Mouse (Mus musculus) limb, embryonic 12.5 days (tissue): ENCODE data around the gene Tpt1. TPM values are rescaled to one million over a fixed set of nuclear protein-coding genes. Genes with fewer than 3 reads are reported as not detected.
A peak's percentile ranks its signal among the peaks of the same experiment; 100 is the strongest.

Experiments
- ATAC-seq: fragments of 200-750 bp; cut with Nextera tagmentation; 2 replicates; pipeline ENCODE4 v1.8.0; 2017; ENCODE audit warnings: low read depth, moderate TSS enrichment; ENCODE audit not compliant: insufficient number of reproducible peaks, insufficient read depth, low FRiP score, low TSS enrichment
- H3K27ac ChIP-seq: fragments of 300-500 bp; sonication (generic); 2 replicates; pipeline ENCODE4 v1.5.1; 2016; ENCODE audit warnings: mild to moderate bottlenecking, moderate library complexity
- H3K27me3 ChIP-seq: fragments of 300-500 bp; sonication (generic); 2 replicates; pipeline ENCODE4 v1.6.1; 2016; ENCODE audit warnings: mild to moderate bottlenecking, moderate library complexity
- H3K36me3 ChIP-seq: fragments of 300-500 bp; sonication (generic); 2 replicates; pipeline ENCODE4 v1.6.1; 2016; ENCODE audit warnings: mild to moderate bottlenecking, moderate library complexity
- H3K4me1 ChIP-seq: fragments of 300-500 bp; sonication (generic); replicated peaks from 2 replicates; pipeline ENCODE4 v1.6.1; 2016
- H3K4me2 ChIP-seq: fragments of 300-500 bp; sonication (generic); 2 replicates; pipeline ENCODE4 v1.6.1; 2016; ENCODE audit warnings: mild to moderate bottlenecking, moderate library complexity
- H3K4me3 ChIP-seq: fragments of 300-500 bp; sonication (generic); replicated peaks from 2 replicates; pipeline ENCODE4 v1.5.1; 2016; ENCODE audit warnings: mild to moderate bottlenecking
- H3K9ac ChIP-seq: fragments of 300-500 bp; sonication (generic); replicated peaks from 2 replicates; pipeline ENCODE4 v1.6.1; 2016; ENCODE audit warnings: mild to moderate bottlenecking, moderate library complexity
- H3K9me3 ChIP-seq: fragments of 300-500 bp; sonication (generic); 2 replicates; pipeline ENCODE4 v1.6.1; 2016; ENCODE audit warnings: mild to moderate bottlenecking, moderate library complexity
- WGBS: fragments of 180-500 bp; shearing (Covaris S2); methylation state at CpG from one replicate; pipeline ENCODE4 v1.1.7; 2016; 5-methylcytosine and 5-hydroxymethylcytosine counted together
- polyA plus RNA-seq: library from polyadenylated mRNA; unstranded; fragments of >200 nt; fragmentation: Nextera tagmentation; extraction: Ambion mirVana; gene quantifications from 2 replicates; pipeline ENCODE4 v1.2.1, GENCODE M21; 2016

Gene Tpt1
- 994 and 1,047 TPM in 2 replicates for polyA plus RNA-seq

- peak within 1 kb of the TSS; percentile 94 for H3K9ac ChIP-seq
- H3K36me3 ChIP-seq, result peaks cover 36% of the 10 kb centered on the region
- peak within 1 kb of the TSS; percentile 65 for H3K4me2 ChIP-seq
- H3K9me3 ChIP-seq, result no peaks in the 10 kb centered on the region
- no peaks in the 10 kb centered on the region for H3K27me3 ChIP-seq
- H3K4me1 ChIP-seq, result peaks cover 13% of the 10 kb centered on the region
- under 1% methylated on average over 102 of the region's 108 CpGs for WGBS
- ATAC-seq, result peak; percentile 94
- peak within 1 kb of the TSS; percentile 98 for H3K27ac ChIP-seq
- peak within 1 kb of the TSS; percentile 90 for H3K4me3 ChIP-seq
Observed at GRCm38 (mm10) chr14:75844867-75845697, at the start of gene Tpt1. Tpt1 (plus strand) TSS chr14:75845093.

- Histone ChIP-seq H3K36me3 (no peaks in the 10 kb centered on the region), H3K9me3 (no peaks in the 10 kb centered on the region), H3K27me3 (no peaks in the 10 kb centered on the region), H3K9ac (no peak overlapping the region), H3K4me1 (peaks cover 6% of the 10 kb centered on the region; the same call in 1 of the 2 replicates), H3K27ac (no peak overlapping the region), H3K4me2 (no peak overlapping the region), H3K4me3 (no peak overlapping the region)
- no peak for ATAC-seq
- WGBS, result 90% methylated on average over 4 of the region's 4 CpGs
Observed at GRCm38 (mm10) chr14:75795918-75796317, 49.0 kb upstream of the Tpt1 start.

GRCm38 (mm10) chr14:75797769-75798386, 47.0 kb upstream of the Tpt1 start:
- 27% methylated on average over 5 of the region's 5 CpGs for WGBS

GRCm38 (mm10) chr14:75807800-75808199, 37.1 kb upstream of the Tpt1 start:
- H3K9ac ChIP-seq, result no peak overlapping the region
- 0 out of 2 replicates have a peak, but pooled peaks cover 4% of the 10 kb centered on the region for H3K27me3 ChIP-seq
- no peaks in the 10 kb centered on the region for H3K36me3 ChIP-seq
- H3K27ac ChIP-seq, result no peak overlapping the region
- H3K4me1 ChIP-seq, result no peaks in the 10 kb centered on the region
- H3K9me3 ChIP-seq, result no peaks in the 10 kb centered on the region
- 75% methylated on average over 8 of the region's 8 CpGs for WGBS
- H3K4me3 ChIP-seq, result no peak overlapping the region
- H3K4me2 ChIP-seq, result no peak overlapping the region
- ATAC-seq, result no peak

More at GRCm38 (mm10) chr14:75797769-75798386, 47.0 kb upstream of the Tpt1 start:
- H3K36me3 ChIP-seq, result no peaks in the 10 kb centered on the region
- H3K9ac ChIP-seq, result no peak overlapping the region
- H3K9me3 ChIP-seq, result no peaks in the 10 kb centered on the region
- H3K4me3 ChIP-seq, result no peak overlapping the region
- H3K27ac ChIP-seq, result no peak overlapping the region
- H3K27me3 ChIP-seq, result no peaks in the 10 kb centered on the region
- H3K4me1 ChIP-seq, result peaks cover 6% of the 10 kb centered on the region; the same call in 1 of the 2 replicates
- no peak overlapping the region for H3K4me2 ChIP-seq
- ATAC-seq, result no peak

GRCm38 (mm10) chr14:75809931-75810330, 35.0 kb upstream of the Tpt1 start:
- Histone ChIP-seq H3K4me2 (no peak overlapping the region), H3K36me3 (no peaks in the 10 kb centered on the region), H3K27ac (no peak overlapping the region), H3K9ac (no peak overlapping the region), H3K4me3 (no peak overlapping the region), H3K27me3 (0 out of 2 replicates have a peak, but pooled peaks cover 4% of the 10 kb centered on the region), H3K4me1 (no peaks in the 10 kb centered on the region), H3K9me3 (no peaks in the 10 kb centered on the region)
- whole genome bisulfite sequencing, result 58% methylated on average over 6 of the region's 6 CpGs
- ATAC-seq, result no peak

GRCm38 (mm10) chr14:75818528-75818927, 26.4 kb upstream of the Tpt1 start:
- ATAC-seq, result no peak
- Histone ChIP-seq H3K27ac (no peak overlapping the region), H3K27me3 (no peaks in the 10 kb centered on the region), H3K36me3 (no peaks in the 10 kb centered on the region), H3K9me3 (no peaks in the 10 kb centered on the region), H3K4me3 (no peak overlapping the region), H3K4me2 (no peak overlapping the region), H3K9ac (no peak overlapping the region), H3K4me1 (no peaks in the 10 kb centered on the region)
- WGBS, result 84% methylated on average over 2 of the region's 2 CpGs

- Histone ChIP-seq H3K9ac (no peak overlapping the region), H3K9me3 (no peaks in the 10 kb centered on the region), H3K4me2 (no peak overlapping the region), H3K36me3 (no peaks in the 10 kb centered on the region), H3K27me3 (no peaks in the 10 kb centered on the region), H3K4me1 (no peaks in the 10 kb centered on the region), H3K4me3 (no peak overlapping the region), H3K27ac (no peak overlapping the region)
- ATAC-seq, result no peak
- WGBS, result 91% methylated on average over 2 of the region's 2 CpGs
Observed at GRCm38 (mm10) chr14:75819341-75819740, 25.6 kb upstream of the Tpt1 start.

- WGBS, result 75% methylated on average over 5 of the region's 5 CpGs
- no peak for ATAC-seq
- H3K4me2 ChIP-seq, result no peak overlapping the region
- H3K4me3 ChIP-seq, result no peak overlapping the region
- no peak overlapping the region for H3K27ac ChIP-seq
- no peak overlapping the region for H3K9ac ChIP-seq
- no peaks in the 10 kb centered on the region for H3K9me3 ChIP-seq
- H3K4me1 ChIP-seq, result no peaks in the 10 kb centered on the region
- no peaks in the 10 kb centered on the region for H3K36me3 ChIP-seq
- H3K27me3 ChIP-seq, result no peaks in the 10 kb centered on the region
Observed at GRCm38 (mm10) chr14:75820007-75820406, 24.9 kb upstream of the Tpt1 start.

- Histone ChIP-seq H3K4me1 (peaks cover 17% of the 10 kb centered on the region), H3K4me2 (no peak overlapping the region), H3K9ac (no peak overlapping the region), H3K9me3 (no peaks in the 10 kb centered on the region), H3K4me3 (no peak overlapping the region), H3K27me3 (peaks cover 7% of the 10 kb centered on the region), H3K36me3 (no peaks in the 10 kb centered on the region), H3K27ac (no peak overlapping the region)
- ATAC-seq, result no peak
- WGBS, result 53% methylated on average over 3 of the region's 3 CpGs
Observed at GRCm38 (mm10) chr14:75826851-75827410, 18.0 kb upstream of the Tpt1 start.

- H3K9me3 ChIP-seq, result no peaks in the 10 kb centered on the region
- no peak overlapping the region for H3K27ac ChIP-seq
- no peak for ATAC-seq
- peaks cover 22% of the 10 kb centered on the region for H3K4me1 ChIP-seq
- no peak overlapping the region for H3K9ac ChIP-seq
- H3K4me3 ChIP-seq, result no peak overlapping the region
- H3K27me3 ChIP-seq, result peaks cover 7% of the 10 kb centered on the region
- no peaks in the 10 kb centered on the region for H3K36me3 ChIP-seq
- peak overlapping the region; percentile 71 for H3K4me2 ChIP-seq
- 31% methylated on average over 11 of the region's 11 CpGs for WGBS
Observed at GRCm38 (mm10) chr14:75828221-75828620, 16.7 kb upstream of the Tpt1 start.
